Mouse (Mus musculus) midbrain, postnatal 0 days (tissue): ENCODE measurements around the gene Hils1. TPM values are rescaled to one million over a fixed set of nuclear protein-coding genes. Genes with fewer than 3 reads are reported as not detected.

Experiments used
- ATAC-seq: fragments of 200-750 bp; cut with Nextera tagmentation; 2 replicates; pipeline ENCODE4 v1.8.0; 2017; ENCODE audit warnings: moderate number of reproducible peaks, mild to moderate bottlenecking, moderate TSS enrichment, moderate library complexity; ENCODE audit not compliant: low FRiP score
- DNase-seq: peaks from one replicate; pipeline ENCODE4 v3.0.0-alpha.2; 2015; ENCODE audit warnings: low spot score
- H3K27ac ChIP-seq: fragments of 300-500 bp; sonication (generic); 2 replicates; pipeline ENCODE4 v1.5.1; 2014; ENCODE audit warnings: low read depth, mild to moderate bottlenecking, low read length, mixed read lengths
- H3K27me3 ChIP-seq: fragments of 300-500 bp; sonication (generic); 2 replicates; pipeline ENCODE4 v1.6.1; 2014; ENCODE audit warnings: low read length, control low read depth, mixed read lengths; ENCODE audit not compliant: insufficient read depth
- H3K36me3 ChIP-seq: fragments of 300-500 bp; sonication (generic); 2 replicates; pipeline ENCODE4 v1.6.1; 2014; ENCODE audit warnings: low read length, control low read depth, mixed read lengths; ENCODE audit not compliant: insufficient read depth
- H3K4me1 ChIP-seq: fragments of 300-500 bp; sonication (generic); 2 replicates; pipeline ENCODE4 v1.6.1; 2014; ENCODE audit warnings: mild to moderate bottlenecking, control low read depth, antibody characterized with exemption, low read length, mixed read lengths; ENCODE audit not compliant: insufficient read depth
- H3K4me2 ChIP-seq: fragments of 300-500 bp; sonication (generic); 2 replicates; pipeline ENCODE4 v1.6.1; 2014; ENCODE audit warnings: low read depth, mild to moderate bottlenecking, low read length, mixed read lengths; ENCODE audit not compliant: poor library complexity, severe bottlenecking
- H3K4me3 ChIP-seq: fragments of 300-500 bp; sonication (generic); 2 replicates; pipeline ENCODE4 v1.5.1; 2014; ENCODE audit warnings: low read depth, mild to moderate bottlenecking, low read length, moderate library complexity
- H3K9ac ChIP-seq: fragments of 300-500 bp; sonication (generic); replicated peaks from 2 replicates; pipeline ENCODE4 v1.6.1; 2014; ENCODE audit warnings: mild to moderate bottlenecking, low read length, moderate library complexity, mixed read lengths; ENCODE audit not compliant: poor library complexity, severe bottlenecking
- H3K9me3 ChIP-seq: fragments of 300-500 bp; sonication (generic); 2 replicates; pipeline ENCODE4 v1.6.1; 2016; ENCODE audit warnings: low read length, control low read depth
- CTCF ChIP-seq: IDR thresholded peaks from 2 replicates; pipeline ENCODE4 v1.5.1; 2016; ENCODE audit warnings: antibody characterized with exemption, mild to moderate bottlenecking
- WGBS: fragments of 180-500 bp; shearing (Covaris S2); extraction: QIAGEN DNeasy Blood & Tissue Kit; methylation state at CpG from one replicate; pipeline ENCODE4 v1.1.7; 2014; 5-methylcytosine and 5-hydroxymethylcytosine counted together
- polyA plus RNA-seq: library from polyadenylated mRNA; unstranded; fragments of >200 nt; fragmentation: Nextera tagmentation; extraction: Ambion mirVana; gene quantifications from 2 replicates; pipeline ENCODE4 v1.2.1, GENCODE M21; 2015
- total RNA-seq: library from RNA; depleted of rRNA; stranded (reverse); fragments of >200 nt; gene quantifications from 2 replicates; pipeline ENCODE4 v1.2.3, GENCODE M21; 2014

Gene Hils1
- total and polyA plus RNA-seq, 2 experiments from 2014 or later = not detected

DNA sequence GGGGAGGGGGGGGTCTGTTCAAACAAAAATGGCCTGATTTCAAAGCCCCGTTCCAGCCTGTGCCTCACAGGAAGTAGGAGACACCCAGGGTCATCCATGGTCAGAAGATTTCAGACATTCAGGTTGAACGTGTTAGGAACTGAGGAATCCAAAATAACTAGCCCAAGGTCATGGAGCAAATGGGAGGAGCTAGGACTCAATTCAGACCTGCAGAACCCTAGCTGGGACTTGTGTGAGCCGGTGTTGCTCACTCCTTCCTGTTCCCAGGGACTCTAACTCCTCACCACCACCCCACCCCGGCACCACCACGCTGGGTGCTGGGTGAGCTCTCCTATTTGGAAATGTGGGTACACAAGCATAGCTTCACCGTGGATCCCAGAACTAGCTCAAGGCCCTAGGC is 19.9 kb downstream of the Hils1 start:
- H3K27me3 ChIP-seq = no peaks in the 10 kb centered on the region
- TF ChIP-seq CTCF = no peak
- H3K4me1 ChIP-seq = peaks cover 17% of the 10 kb centered on the region
- H3K36me3 ChIP-seq = no peaks in the 10 kb centered on the region
- H3K27ac ChIP-seq = no peak overlapping the region
- ATAC-seq = no peak
- H3K4me2 ChIP-seq = no peak overlapping the region
- no peak overlapping the region for H3K9ac ChIP-seq
- H3K4me3 ChIP-seq = no peak overlapping the region
- WGBS = 38% methylated on average over 6 of the region's 6 CpGs
- no peak for DNase-seq
- H3K9me3 ChIP-seq = no peaks in the 10 kb centered on the region

DNA sequence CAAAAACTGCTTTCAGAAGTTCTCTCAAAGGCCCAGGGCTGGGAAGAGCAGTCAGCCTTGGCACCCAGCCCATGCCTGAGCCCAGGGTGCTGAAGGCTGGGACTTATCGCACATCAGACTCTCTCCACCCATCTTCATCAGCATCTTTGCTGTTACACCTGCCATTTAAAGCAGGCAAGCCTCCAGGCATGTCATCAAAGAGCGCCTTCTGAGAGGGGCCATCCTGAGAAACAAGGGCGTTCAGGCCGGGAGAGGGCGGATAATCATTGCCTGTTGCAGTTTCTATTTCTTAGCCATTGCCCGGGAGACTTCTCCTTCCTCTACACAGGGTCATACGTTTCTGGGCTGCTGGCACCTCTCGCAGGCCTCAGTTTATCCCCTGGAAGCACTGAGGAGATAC is 20.5 kb downstream of the Hils1 start:
- Histone ChIP-seq H3K4me2 (no peak overlapping the region), H3K27me3 (no peaks in the 10 kb centered on the region), H3K4me3 (no peak overlapping the region), H3K9me3 (no peaks in the 10 kb centered on the region), H3K27ac (no peak overlapping the region), H3K9ac (no peak overlapping the region), H3K36me3 (no peaks in the 10 kb centered on the region), H3K4me1 (peaks cover 17% of the 10 kb centered on the region)
- DNase-seq (no peak), ATAC-seq (no peak)
- TF ChIP-seq CTCF = no peak
- WGBS = 81% methylated on average over 8 of the region's 8 CpGs

DNA sequence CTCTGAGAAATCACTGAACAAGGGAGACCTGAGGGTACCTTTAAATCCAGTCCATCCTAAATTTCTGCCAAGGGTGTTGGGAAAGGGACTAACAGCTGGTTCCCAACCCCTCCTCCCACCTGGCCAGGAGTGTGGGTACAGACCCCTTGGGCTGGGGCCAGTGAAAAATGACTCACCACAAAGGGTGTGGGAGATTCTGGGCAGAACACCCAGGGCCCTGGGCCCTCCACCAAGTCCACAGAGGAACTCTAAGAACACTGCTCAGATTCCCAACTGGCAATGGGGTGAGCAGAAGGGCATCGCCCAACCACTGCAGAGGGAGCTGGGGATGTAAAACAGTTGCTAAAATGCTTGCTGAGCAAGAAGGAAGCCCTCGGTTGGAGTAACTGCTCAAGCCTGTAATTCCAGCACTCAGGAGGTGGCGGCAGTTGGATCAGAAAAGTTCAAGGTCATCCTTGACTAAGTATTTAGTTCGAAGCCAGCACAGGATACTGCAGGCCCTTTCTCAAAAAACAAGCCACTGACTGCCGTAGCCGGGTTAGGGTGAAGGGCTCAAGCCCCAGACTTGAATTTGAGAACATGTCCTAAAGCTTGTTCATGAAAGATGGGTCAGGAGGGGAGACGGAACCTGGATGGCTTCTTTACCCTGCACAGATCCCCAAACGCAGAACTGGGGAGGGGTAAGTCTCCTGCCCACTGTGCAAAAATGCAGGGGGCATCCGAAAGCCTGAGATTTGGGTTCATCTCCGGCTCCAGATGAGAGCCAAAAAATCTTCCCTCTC is 21.6 kb downstream of the Hils1 start:
- Histone ChIP-seq H3K9ac (peak overlapping the region; percentile 73), H3K36me3 (no peaks in the 10 kb centered on the region), H3K27me3 (no peaks in the 10 kb centered on the region), H3K27ac (peak overlapping the region; percentile 93), H3K4me1 (peaks cover 24% of the 10 kb centered on the region), H3K4me3 (peak overlapping the region; percentile 94), H3K4me2 (peak overlapping the region; percentile 98), H3K9me3 (no peaks in the 10 kb centered on the region)
- 18% methylated on average over 10 of the region's 10 CpGs for WGBS
- ATAC-seq = no peak
- TF ChIP-seq CTCF = no peak
- DNase-seq = no peak

DNA sequence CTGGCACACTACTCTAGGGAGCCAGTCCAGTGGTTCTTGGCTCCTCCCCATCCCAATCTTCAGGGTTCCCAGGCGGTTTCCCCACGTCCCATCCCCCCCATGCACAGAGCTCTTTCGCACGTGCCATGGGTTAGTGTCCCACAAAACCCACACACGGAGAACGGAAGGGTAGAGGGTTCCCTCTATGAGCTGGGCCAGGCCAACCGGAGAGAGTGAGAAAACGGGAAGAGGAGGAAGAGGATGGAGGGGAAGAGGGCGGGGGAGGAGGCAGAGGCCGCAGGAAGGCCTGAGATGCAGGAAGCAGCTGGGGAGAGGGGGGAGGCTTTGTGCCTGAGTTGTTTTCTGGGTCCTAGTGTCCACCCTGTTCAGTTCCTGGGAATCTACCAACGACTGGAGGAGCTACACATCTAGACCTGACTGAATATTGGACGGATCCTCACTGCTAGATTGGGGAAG is 22.2 kb downstream of the Hils1 start:
- Histone ChIP-seq H3K9me3 (no peaks in the 10 kb centered on the region), H3K4me2 (peak overlapping the region; percentile 98), H3K36me3 (no peaks in the 10 kb centered on the region), H3K27me3 (no peaks in the 10 kb centered on the region), H3K4me3 (peak overlapping the region; percentile 94), H3K4me1 (peaks cover 29% of the 10 kb centered on the region), H3K9ac (peak overlapping the region; percentile 73), H3K27ac (peak overlapping the region; percentile 93)
- TF ChIP-seq CTCF = peak; percentile 3; the same call in 1 of the 2 replicates
- under 1% methylated on average over 11 of the region's 12 CpGs for WGBS
- DNase-seq = peak; percentile 95
- ATAC-seq = peak; percentile 58

DNA sequence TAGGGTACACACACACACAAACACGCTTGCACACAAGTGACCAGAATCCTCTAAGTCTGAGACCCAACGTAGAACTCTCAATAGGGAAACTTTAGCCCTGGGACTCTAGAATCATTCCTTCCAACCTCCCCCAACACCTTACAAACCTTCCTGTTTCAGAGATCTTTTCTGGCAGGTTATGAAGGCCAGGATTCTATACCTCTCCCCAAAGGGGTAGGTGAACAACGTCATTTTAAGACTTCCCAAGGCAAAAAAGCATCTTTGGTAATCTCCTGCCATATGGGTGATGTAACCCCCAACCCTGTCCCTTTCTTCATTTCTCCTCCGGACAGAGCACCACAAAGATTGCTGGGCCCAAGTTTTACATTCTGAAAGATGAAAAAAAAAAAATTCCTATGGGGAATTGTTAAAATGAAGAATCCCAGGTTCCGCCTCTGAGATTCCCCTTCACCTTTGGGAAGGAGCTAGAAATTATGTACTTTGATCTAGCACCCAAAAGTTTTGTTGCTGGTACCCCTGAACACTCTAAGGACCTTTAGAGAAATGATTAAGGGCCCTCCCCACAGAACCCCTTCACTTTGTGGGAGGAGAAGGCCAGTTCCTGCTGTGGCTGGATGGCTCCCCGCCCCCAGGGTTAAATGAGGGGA is 22.8 kb downstream of the Hils1 start:
- no peak for TF ChIP-seq CTCF
- Histone ChIP-seq H3K27me3 (no peaks in the 10 kb centered on the region), H3K4me1 (peaks cover 36% of the 10 kb centered on the region), H3K4me2 (peak overlapping the region; percentile 98), H3K36me3 (no peaks in the 10 kb centered on the region), H3K4me3 (peak overlapping the region; percentile 94), H3K27ac (peak overlapping the region; percentile 93), H3K9me3 (no peaks in the 10 kb centered on the region), H3K9ac (peak overlapping the region; percentile 91)
- WGBS = 40% methylated on average over 6 of the region's 6 CpGs
- no peak for DNase-seq
- ATAC-seq = no peak
